Mouse (Mus musculus) small intestine, adult 2 months (tissue): ENCODE results near the gene Ppp1ca. TPM values are rescaled to one million over a fixed set of nuclear protein-coding genes. Genes with fewer than 3 reads are reported as not detected.

Experiments used
- H3K27ac ChIP-seq: fragments of 200-500 bp; 2 replicates; pipeline ENCODE4 v1.5.1; 2012; ENCODE audit warnings: low read depth, low read length, control low read depth, inconsistent platforms; ENCODE audit not compliant: insufficient read depth
- H3K27me3 ChIP-seq: fragments of 200-500 bp; 2 replicates; pipeline ENCODE4 v1.6.1; 2012; ENCODE audit warnings: mild to moderate bottlenecking, moderate library complexity, low read length, inconsistent platforms; ENCODE audit not compliant: control insufficient read depth, insufficient read depth
- H3K36me3 ChIP-seq: fragments of 200-500 bp; 2 replicates; pipeline ENCODE4 v1.6.1; 2012; ENCODE audit warnings: mild to moderate bottlenecking, low read length, control low read depth, inconsistent platforms; ENCODE audit not compliant: control insufficient read depth, insufficient read depth
- H3K4me1 ChIP-seq: fragments of 200-500 bp; 2 replicates; pipeline ENCODE4 v1.6.1; 2012; ENCODE audit warnings: low read length, inconsistent platforms, mixed read lengths; ENCODE audit not compliant: control insufficient read depth, insufficient read depth, insufficient read length
- H3K4me3 ChIP-seq: fragments of 200-500 bp; 2 replicates; pipeline ENCODE4 v1.5.1; 2012; ENCODE audit warnings: low read depth, mild to moderate bottlenecking, control low read depth, inconsistent platforms, low read length, moderate library complexity
- CTCF ChIP-seq: fragments of 200-500 bp; IDR thresholded peaks from 2 replicates; pipeline ENCODE4 v1.5.1; 2012; ENCODE audit warnings: low read depth, mild to moderate bottlenecking, control low read depth, inconsistent platforms, low read length, moderate library complexity, mixed read lengths; ENCODE audit not compliant: insufficient replicate concordance, insufficient read length; ENCODE audit errors: extremely low read depth
- POLR2A ChIP-seq: fragments of 200-500 bp; IDR thresholded peaks from 2 replicates; pipeline ENCODE4 v1.6.1; 2012; ENCODE audit warnings: low read depth, mild to moderate bottlenecking, control low read depth, inconsistent platforms, low read length, moderate library complexity
- WGBS: fragments of 180-500 bp; shearing (Covaris S2); methylation state at CpG from one replicate; pipeline ENCODE4 v1.1.7; 2018; 5-methylcytosine and 5-hydroxymethylcytosine counted together
- polyA plus RNA-seq: library from polyadenylated mRNA; depleted of rRNA; stranded (reverse); fragments of >200 nt; gene quantifications from 2 replicates; pipeline ENCODE4 v1.2.3, GENCODE M21; 2012

Ppp1ca gene
- polyA plus RNA-seq, 1 experiment, result 258 TPM

DNA sequence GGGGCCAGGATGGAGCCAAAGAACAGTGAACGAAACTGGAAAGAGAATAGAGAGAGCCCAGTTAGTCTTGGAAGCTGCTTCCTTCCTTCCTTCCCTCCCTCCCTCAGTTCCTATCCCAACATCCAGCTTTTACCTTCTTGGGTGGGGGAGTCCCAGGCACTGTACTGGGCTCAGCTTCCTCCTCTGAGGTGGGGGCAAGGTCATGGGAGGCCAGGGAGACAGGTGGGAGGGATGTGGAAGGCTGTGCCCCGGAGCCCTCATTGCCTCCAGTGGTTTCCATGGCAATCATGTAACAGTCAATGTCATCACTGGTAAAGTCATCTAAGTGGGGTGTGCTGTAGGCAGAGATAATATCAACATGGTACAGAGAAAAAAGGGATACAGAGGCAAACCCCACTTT lies 4.2 kb downstream of the Ppp1ca start:
- TF ChIP-seq CTCF (no peak), POLR2A (no peak)
- WGBS, result 33% methylated on average over 2 of the region's 2 CpGs
- Histone ChIP-seq H3K27me3 (no peaks in the 10 kb centered on the region), H3K4me3 (no peak overlapping the region), H3K27ac (no peak overlapping the region), H3K36me3 (peaks cover 40% of the 10 kb centered on the region), H3K4me1 (peaks cover 28% of the 10 kb centered on the region)

- peaks cover 40% of the 10 kb centered on the region for H3K36me3 ChIP-seq
- no peak overlapping the region for H3K4me3 ChIP-seq
- H3K4me1 ChIP-seq, result peaks cover 24% of the 10 kb centered on the region
- WGBS, result 8% methylated on average over 5 of the region's 5 CpGs
- TF ChIP-seq CTCF, result no peak
- no peak for TF ChIP-seq POLR2A
- no peaks in the 10 kb centered on the region for H3K27me3 ChIP-seq
- no peak overlapping the region; the same call in 1 of the 2 replicates for H3K27ac ChIP-seq
Observed at GRCm38 (mm10) chr19:4196548-4196947, 4.7 kb downstream of the Ppp1ca start.

DNA sequence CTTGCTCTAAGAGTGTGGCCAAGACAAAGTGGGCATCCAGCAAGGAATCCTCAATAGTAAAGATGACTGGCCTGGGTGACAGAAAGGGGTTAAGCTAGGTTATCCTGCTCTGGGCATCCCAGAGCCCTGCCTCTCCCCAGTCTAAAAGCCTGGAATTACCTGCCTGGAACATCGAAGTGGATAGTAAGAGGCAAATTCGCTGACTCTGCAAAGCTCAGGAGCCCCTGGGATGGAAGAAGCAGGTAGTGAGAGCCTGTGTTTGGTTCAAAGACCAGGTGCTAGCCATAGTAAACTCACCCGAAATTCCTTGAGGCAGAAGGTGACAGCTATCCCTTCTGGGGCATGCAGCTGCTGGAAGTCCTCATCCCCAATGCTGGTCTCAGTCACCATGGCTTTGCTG lies 5.3 kb downstream of the Ppp1ca start:
- Histone ChIP-seq H3K4me3 (no peak overlapping the region), H3K27me3 (no peaks in the 10 kb centered on the region), H3K4me1 (peaks cover 27% of the 10 kb centered on the region), H3K27ac (no peak overlapping the region), H3K36me3 (peaks cover 40% of the 10 kb centered on the region)
- WGBS, result 53% methylated on average over 3 of the region's 3 CpGs
- TF ChIP-seq CTCF, result no peak
- TF ChIP-seq POLR2A, result no peak

GRCm38 (mm10) chr19:4201291-4201909 lies 9.5 kb downstream of the Ppp1ca start, which contains the start of gene Rad9a:
Gene Rad9a, minus strand, starts transcription at chr19:4201662.
- peaks cover 9% of the 10 kb centered on the region for H3K36me3 ChIP-seq
- H3K27ac ChIP-seq, result peak within 1 kb of the TSS; percentile 63
- TF ChIP-seq POLR2A (no peak; the same call in 1 of the 2 replicates), CTCF (no peak)
- no peaks in the 10 kb centered on the region for H3K27me3 ChIP-seq
- peaks cover 21% of the 10 kb centered on the region for H3K4me1 ChIP-seq
- WGBS, result under 1% methylated on average over 34 of the region's 34 CpGs
- H3K4me3 ChIP-seq, result peak within 1 kb of the TSS; percentile 86

DNA sequence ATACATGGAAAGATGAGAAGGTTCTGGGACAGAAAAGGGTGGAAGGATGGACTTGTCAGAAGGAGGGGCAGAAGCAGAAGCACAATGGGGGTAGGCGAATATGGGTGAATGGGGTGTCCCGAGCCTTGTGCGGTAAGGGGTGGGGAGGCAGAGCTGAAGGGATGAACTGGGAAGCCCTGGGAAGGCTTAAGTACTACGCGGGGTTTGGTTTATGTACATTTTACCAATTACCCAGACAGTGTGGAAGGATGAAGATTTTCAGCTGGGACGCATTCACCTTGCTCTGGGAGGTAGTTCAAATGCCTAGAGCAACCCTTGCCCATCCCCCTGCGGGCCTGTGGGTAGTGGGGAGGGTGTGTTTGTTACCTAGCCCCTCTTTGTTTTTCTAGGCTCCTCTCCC lies 10.3 kb downstream of the Ppp1ca start:
- Histone ChIP-seq H3K4me3 (peak overlapping the region; percentile 86), H3K36me3 (peaks cover 4% of the 10 kb centered on the region), H3K27me3 (no peaks in the 10 kb centered on the region), H3K27ac (peak overlapping the region; percentile 21; the same call in 1 of the 2 replicates), H3K4me1 (peaks cover 15% of the 10 kb centered on the region)
- TF ChIP-seq POLR2A (no peak), CTCF (no peak)
- WGBS, result 27% methylated on average over 7 of the region's 7 CpGs

DNA sequence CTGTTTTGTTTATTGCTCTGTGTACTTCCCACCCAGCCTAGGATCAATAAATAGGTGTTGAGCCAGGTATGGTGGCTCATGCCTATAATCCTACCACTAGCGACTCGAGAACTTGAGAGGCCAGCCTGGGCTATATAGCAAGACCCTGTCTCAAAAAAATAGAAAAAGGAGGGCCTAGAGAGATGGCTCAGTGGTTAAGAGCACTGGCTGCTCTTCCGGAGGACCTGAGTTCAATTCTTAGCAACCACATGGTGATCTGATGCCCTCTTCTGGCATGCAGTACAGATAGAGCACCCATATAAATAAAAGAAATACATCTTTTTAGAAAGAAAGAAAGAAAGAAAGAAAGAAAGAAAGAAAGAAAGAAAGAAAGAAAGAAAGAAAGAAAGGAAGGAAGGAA lies 11.3 kb downstream of the Ppp1ca start:
- WGBS, result 29% methylated on average over 3 of the region's 3 CpGs
- peaks cover 4% of the 10 kb centered on the region for H3K36me3 ChIP-seq
- TF ChIP-seq CTCF (no peak), POLR2A (no peak)
- H3K4me3 ChIP-seq, result no peak overlapping the region
- H3K27me3 ChIP-seq, result no peaks in the 10 kb centered on the region
- H3K27ac ChIP-seq, result peak overlapping the region; percentile 38; the same call in 1 of the 2 replicates
- peaks cover 12% of the 10 kb centered on the region for H3K4me1 ChIP-seq

GRCm38 (mm10) chr19:4203604-4204326 lies 11.9 kb downstream of the Ppp1ca start:
- TF ChIP-seq CTCF (no peak), POLR2A (no peak)
- H3K27ac ChIP-seq, result no peak overlapping the region

More at GRCm38 (mm10) chr19:4203604-4204326, 11.9 kb downstream of the Ppp1ca start:
- peaks cover 2% of the 10 kb centered on the region; the same call in 1 of the 2 replicates for H3K36me3 ChIP-seq
- no peak overlapping the region for H3K4me3 ChIP-seq
- peaks cover 14% of the 10 kb centered on the region for H3K4me1 ChIP-seq
- 63% methylated on average over 13 of the region's 13 CpGs for WGBS
- no peaks in the 10 kb centered on the region for H3K27me3 ChIP-seq
